Mouse (Mus musculus): Measurements from ENCODE around the gene Dusp5. TPM values are rescaled to one million over a fixed set of nuclear protein-coding genes. Genes with fewer than 3 reads are reported as not detected.

Gene Dusp5
- polyA plus RNA-seq, 2 experiments, result 1.3 to 1.9 TPM

DNA sequence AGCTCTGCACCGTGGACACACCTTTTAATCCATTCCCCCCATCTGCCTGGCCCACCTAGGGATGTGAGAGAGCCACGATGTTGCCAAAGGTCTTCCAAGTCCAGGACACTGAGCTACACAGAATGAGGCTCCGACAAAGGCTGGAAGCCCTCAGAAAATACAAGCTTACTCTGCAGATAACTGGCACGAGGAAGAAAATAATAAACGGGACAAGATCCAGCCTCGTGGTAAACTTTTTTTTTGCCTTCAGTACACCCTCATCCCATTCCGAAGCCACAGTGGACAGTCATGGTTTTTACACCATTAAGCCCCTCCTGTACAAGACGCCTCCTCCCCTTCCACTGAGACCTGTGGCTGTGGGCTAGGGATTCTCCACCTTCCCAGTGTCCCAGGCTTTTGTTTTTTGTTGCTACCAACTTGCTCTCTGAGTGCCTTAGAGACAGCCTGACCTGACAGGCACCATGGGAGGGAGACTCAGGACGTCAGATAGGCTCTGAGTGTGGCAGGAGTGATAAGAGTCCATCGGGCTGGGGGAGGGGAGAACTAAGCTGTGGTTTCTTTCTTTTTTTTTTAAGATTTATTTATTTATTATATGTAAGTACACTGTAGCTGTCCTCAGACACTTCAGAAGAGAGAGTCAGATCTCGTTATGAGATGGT, 7.6 kb upstream of the Dusp5 start:
- 12% methylated on average over 11 of the region's 11 CpGs for WGBS (ENCODE audit: insufficient replicate concordance)
- Histone ChIP-seq H3K27me3 (ENCODE audit: control insufficient read depth, insufficient read depth, low read length) (no peaks in the 10 kb centered on the region), H3K9ac (replicated peaks) (no peak overlapping the region; the same call in 1 of the 2 replicates), H3K27ac (no peak overlapping the region), H3K4me2 (ENCODE audit: low read depth) (peak overlapping the region; percentile 1), H3K36me3 (replicated peaks; ENCODE audit: control insufficient read depth, insufficient read depth, low read depth) (no peaks in the 10 kb centered on the region), H3K9me3 (ENCODE audit: control insufficient read depth, low read length) (no peaks in the 10 kb centered on the region), H3K4me3 (ENCODE audit: insufficient read depth in 1 of 2, low read depth in 2 of 2, low read length in 2 of 2) (no peak overlapping the region), H3K4me1 (replicated peaks; ENCODE audit: control insufficient read depth in 2 of 2, insufficient read depth in 2 of 2, low read length in 1 of 2) (peaks cover 7 to 20% of the 10 kb centered on the region in 2 experiments; a peak in 3 of 4 replicates)
- ATAC-seq (ENCODE audit: insufficient read depth) (peak; percentile 71; the same call in 1 of the 2 replicates), DNase-seq (ENCODE audit: low read depth in 3 of 3, low spot score in 3 of 3) (peak in 2 of 3 experiments; percentile 18 to 30)
- TF ChIP-seq EP300 (IDR thresholded peaks at IDR 0.05; ENCODE audit: low read depth), result peak; percentile 51; the same call in 1 of the 2 replicates
- no peak for TF ChIP-seq CTCF (IDR thresholded peaks at IDR 0.05; ENCODE audit: low read depth)

DNA sequence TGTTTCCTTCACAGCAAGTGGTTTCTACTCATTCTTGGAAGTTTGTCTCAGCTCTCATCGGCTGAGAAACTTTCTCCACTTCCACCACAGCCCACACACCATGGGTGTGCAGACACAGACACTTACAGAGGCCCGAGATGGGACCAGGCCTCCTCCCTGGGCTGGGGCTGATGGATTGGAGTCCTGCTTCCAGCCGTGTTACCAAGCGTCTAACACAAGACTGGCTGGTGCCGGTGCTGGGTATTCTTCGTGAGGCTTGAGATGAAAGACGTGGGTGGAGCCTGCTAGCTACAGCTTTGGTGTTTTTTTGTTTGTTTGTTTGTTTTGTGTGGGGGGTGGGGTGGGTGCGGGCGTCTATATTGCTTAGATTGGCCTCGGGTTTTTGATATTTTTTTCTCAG, 1.4 kb upstream of the Dusp5 start:
- H3K9ac ChIP-seq (replicated peaks), result no peak overlapping the region
- H3K4me1 ChIP-seq (replicated peaks; ENCODE audit: control insufficient read depth in 2 of 2, insufficient read depth in 2 of 2, low read length in 1 of 2), result peaks cover 0 to 7% of the 10 kb centered on the region in 2 experiments; a peak in 1 of 4 replicates
- H3K4me2 ChIP-seq (ENCODE audit: low read depth), result no peak overlapping the region
- H3K27ac ChIP-seq, result no peak overlapping the region
- no peaks in the 10 kb centered on the region for H3K9me3 ChIP-seq (ENCODE audit: control insufficient read depth, low read length)
- H3K27me3 ChIP-seq (ENCODE audit: control insufficient read depth, insufficient read depth, low read length), result peaks cover 43% of the 10 kb centered on the region
- 41% methylated on average over 10 of the region's 10 CpGs for WGBS (ENCODE audit: insufficient replicate concordance)
- DNase-seq (ENCODE audit: low read depth in 3 of 3, low spot score in 3 of 3) (no peak), ATAC-seq (ENCODE audit: insufficient read depth) (no peak)
- H3K36me3 ChIP-seq (replicated peaks; ENCODE audit: control insufficient read depth, insufficient read depth, low read depth), result no peaks in the 10 kb centered on the region
- no peak overlapping the region for H3K4me3 ChIP-seq (ENCODE audit: insufficient read depth in 1 of 2, low read depth in 2 of 2, low read length in 2 of 2)
- TF ChIP-seq CTCF (IDR thresholded peaks at IDR 0.05; ENCODE audit: low read depth), result no peak
- no peak for TF ChIP-seq EP300 (IDR thresholded peaks at IDR 0.05; ENCODE audit: low read depth)

DNA sequence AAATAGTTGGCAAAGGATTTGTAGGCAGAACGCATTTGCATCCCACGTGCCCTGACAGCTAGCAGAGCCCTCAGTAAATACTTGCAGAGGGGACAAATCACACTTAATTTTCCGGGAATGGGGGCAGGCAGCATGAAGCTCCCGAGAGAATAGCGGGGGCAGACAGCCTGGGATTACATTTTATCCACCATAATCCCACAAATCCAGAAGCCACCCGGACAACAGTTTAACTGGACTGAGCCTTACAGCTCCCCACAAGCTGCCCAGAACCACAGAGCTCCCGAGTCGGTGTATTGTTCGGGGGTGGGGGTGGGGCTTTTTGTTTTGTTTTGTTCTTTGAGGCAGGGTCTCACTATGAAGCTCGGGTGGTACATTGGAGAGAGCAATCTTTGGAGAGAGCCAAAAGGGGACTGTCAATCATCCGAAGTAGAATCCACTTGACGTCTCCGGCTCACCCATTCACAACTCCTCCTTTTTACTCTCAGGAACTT, 733 bp upstream of the Dusp5 start:
- DNase-seq (ENCODE audit: low read depth in 3 of 3, low spot score in 3 of 3), result no peak
- no peak overlapping the region for H3K9ac ChIP-seq (replicated peaks)
- H3K27ac ChIP-seq, result no peak overlapping the region
- H3K4me2 ChIP-seq (ENCODE audit: low read depth), result peak overlapping the region; percentile 72
- H3K4me3 ChIP-seq (ENCODE audit: insufficient read depth in 1 of 2, low read depth in 2 of 2, low read length in 2 of 2), result peak overlapping the region; percentile 59 to 68
- H3K36me3 ChIP-seq (replicated peaks; ENCODE audit: control insufficient read depth, insufficient read depth, low read depth), result no peaks in the 10 kb centered on the region
- no peaks in the 10 kb centered on the region for H3K9me3 ChIP-seq (ENCODE audit: control insufficient read depth, low read length)
- no peak for ATAC-seq (ENCODE audit: insufficient read depth)
- 9% methylated on average over 13 of the region's 13 CpGs for WGBS (ENCODE audit: insufficient replicate concordance)
- peaks cover 43% of the 10 kb centered on the region for H3K27me3 ChIP-seq (ENCODE audit: control insufficient read depth, insufficient read depth, low read length)
- peaks cover 0 to 7% of the 10 kb centered on the region in 2 experiments; a peak in 1 of 4 replicates for H3K4me1 ChIP-seq (replicated peaks; ENCODE audit: control insufficient read depth in 2 of 2, insufficient read depth in 2 of 2, low read length in 1 of 2)
- no peak for TF ChIP-seq CTCF (IDR thresholded peaks at IDR 0.05; ENCODE audit: low read depth)
- no peak for TF ChIP-seq EP300 (IDR thresholded peaks at IDR 0.05; ENCODE audit: low read depth)

DNA sequence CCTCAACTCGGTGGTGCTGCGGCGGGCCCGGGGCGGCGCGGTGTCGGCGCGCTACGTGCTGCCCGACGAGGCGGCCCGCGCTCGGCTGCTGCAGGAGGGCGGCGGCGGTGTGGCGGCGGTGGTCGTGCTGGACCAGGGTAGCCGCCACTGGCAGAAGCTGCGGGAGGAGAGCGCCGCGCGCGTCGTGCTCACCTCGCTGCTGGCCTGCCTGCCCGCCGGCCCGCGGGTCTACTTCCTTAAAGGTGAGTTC, 471 bp downstream of the Dusp5 start:
- DNase-seq (ENCODE audit: low read depth in 3 of 3, low spot score in 3 of 3) (no peak), ATAC-seq (ENCODE audit: insufficient read depth) (no peak)
- Histone ChIP-seq H3K36me3 (replicated peaks; ENCODE audit: control insufficient read depth, insufficient read depth, low read depth) (no peaks in the 10 kb centered on the region), H3K9ac (replicated peaks) (no peak overlapping the region), H3K4me2 (ENCODE audit: low read depth) (peak overlapping the region; percentile 72), H3K4me3 (ENCODE audit: insufficient read depth in 1 of 2, low read depth in 2 of 2, low read length in 2 of 2) (peak overlapping the region; percentile 55 to 59), H3K9me3 (ENCODE audit: control insufficient read depth, low read length) (no peaks in the 10 kb centered on the region), H3K27me3 (ENCODE audit: control insufficient read depth, insufficient read depth, low read length) (peaks cover 43% of the 10 kb centered on the region), H3K27ac (no peak overlapping the region), H3K4me1 (replicated peaks; ENCODE audit: control insufficient read depth in 2 of 2, insufficient read depth in 2 of 2, low read length in 1 of 2) (peaks cover 0 to 7% of the 10 kb centered on the region in 2 experiments; a peak in 1 of 4 replicates)
- WGBS (ENCODE audit: insufficient replicate concordance), result under 1% methylated on average over 36 of the region's 36 CpGs
- TF ChIP-seq EP300 (IDR thresholded peaks at IDR 0.05; ENCODE audit: low read depth) (no peak), CTCF (IDR thresholded peaks at IDR 0.05; ENCODE audit: low read depth) (no peak)

DNA sequence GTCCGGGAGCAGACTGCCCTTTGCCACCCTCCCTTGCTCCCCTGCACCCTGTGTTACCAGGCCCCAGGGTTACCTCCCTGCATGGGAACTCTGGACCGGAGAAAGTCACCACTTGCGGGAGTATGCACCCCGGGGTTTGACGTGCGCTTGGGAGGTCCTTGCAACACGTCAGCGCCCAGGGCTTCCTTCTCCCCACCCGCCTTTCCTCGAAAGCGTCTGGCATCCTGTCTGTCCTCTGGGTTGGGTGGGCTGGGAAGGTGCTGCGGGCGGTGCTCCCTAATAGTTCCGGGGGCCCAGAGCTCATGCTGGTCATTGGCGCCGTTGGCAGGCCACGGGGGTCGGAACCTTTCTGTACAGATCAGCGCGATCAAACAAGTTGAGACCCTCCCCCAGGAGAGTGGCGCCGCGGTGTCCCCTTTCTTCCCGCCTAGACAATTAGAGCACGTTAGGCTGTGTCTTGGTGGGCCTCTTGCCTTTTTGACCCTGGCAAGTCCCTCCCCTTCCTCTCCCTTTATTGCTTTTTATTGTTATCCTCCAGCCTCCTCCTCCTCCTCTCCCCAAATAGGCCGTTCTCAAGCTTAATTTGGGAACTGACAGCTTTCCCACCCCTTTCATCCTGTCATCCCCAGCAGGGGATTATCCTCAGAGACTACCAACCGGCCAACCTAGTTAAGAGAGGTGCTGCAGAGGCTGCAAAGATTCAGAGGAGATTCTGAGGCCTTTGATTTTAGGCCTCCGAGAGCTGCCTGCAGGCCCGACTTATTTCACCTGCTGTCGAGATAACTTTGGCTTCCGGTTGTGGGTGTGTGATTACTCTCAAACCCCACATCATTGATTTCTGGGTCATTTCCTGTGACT, 1.0 kb downstream of the Dusp5 start:
- WGBS (ENCODE audit: insufficient replicate concordance), result 3% methylated on average over 31 of the region's 31 CpGs
- H3K4me1 ChIP-seq (replicated peaks; ENCODE audit: control insufficient read depth in 2 of 2, insufficient read depth in 2 of 2, low read length in 1 of 2), result peaks cover 0 to 7% of the 10 kb centered on the region in 2 experiments; a peak in 1 of 4 replicates
- H3K9me3 ChIP-seq (ENCODE audit: control insufficient read depth, low read length), result no peaks in the 10 kb centered on the region
- DNase-seq (ENCODE audit: low read depth in 3 of 3, low spot score in 3 of 3) (no peak), ATAC-seq (ENCODE audit: insufficient read depth) (0 out of 2 replicates have a peak, but pooled peaks have one; percentile 4)
- H3K27me3 ChIP-seq (ENCODE audit: control insufficient read depth, insufficient read depth, low read length), result peaks cover 43% of the 10 kb centered on the region
- H3K4me2 ChIP-seq (ENCODE audit: low read depth), result peak overlapping the region; percentile 72
- no peak overlapping the region for H3K27ac ChIP-seq
- H3K4me3 ChIP-seq (ENCODE audit: insufficient read depth in 1 of 2, low read depth in 2 of 2, low read length in 2 of 2), result peak overlapping the region; percentile 55 to 59
- H3K36me3 ChIP-seq (replicated peaks; ENCODE audit: control insufficient read depth, insufficient read depth, low read depth), result no peaks in the 10 kb centered on the region
- no peak overlapping the region for H3K9ac ChIP-seq (replicated peaks)
- TF ChIP-seq CTCF (IDR thresholded peaks at IDR 0.05; ENCODE audit: low read depth), result no peak
- no peak for TF ChIP-seq EP300 (IDR thresholded peaks at IDR 0.05; ENCODE audit: low read depth)
